Mouse (Mus musculus): ENCODE data around the gene Nxpe2.
A peak's percentile ranks its signal among the peaks of the same experiment; 100 is the strongest.
"Not testable (repeated sequence)": the region's sequence is repeated elsewhere in the genome, so short reads cannot be mapped to it uniquely, and the experiment has no call there.

The Nxpe2 gene

DNA sequence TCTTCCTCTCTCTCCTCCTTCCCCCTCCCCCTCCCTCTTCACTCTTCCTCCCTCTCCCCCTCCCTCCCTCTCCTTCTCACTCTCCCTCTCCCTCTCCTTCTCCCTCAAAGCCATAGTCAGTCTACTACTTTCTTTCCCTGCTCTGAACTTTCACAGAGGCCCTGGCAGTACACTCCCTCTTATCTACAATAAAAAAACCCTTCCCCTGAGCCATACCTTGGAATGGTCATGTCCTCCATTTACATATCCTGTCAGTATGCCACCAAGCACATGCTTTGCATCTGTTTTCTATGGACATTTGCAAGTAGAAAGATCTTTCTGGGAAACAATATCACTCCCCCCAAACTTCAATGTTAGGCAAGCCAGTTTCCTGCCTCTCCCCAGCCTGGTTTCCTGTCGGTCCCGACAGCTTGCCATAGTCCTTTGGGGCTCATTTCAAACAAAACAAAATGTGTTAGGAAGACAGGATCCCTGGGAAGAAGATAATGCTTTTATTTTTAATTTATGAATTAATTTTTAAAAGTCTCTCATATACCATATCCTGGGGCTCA, at the start of gene Nxpe2:
Gene Nxpe2 (minus strand): TSS at position 307 of the 551 bp plus-strand sequence.
- no peak for DNase-seq (ENCODE audit: low spot score in 2 of 2)

DNA sequence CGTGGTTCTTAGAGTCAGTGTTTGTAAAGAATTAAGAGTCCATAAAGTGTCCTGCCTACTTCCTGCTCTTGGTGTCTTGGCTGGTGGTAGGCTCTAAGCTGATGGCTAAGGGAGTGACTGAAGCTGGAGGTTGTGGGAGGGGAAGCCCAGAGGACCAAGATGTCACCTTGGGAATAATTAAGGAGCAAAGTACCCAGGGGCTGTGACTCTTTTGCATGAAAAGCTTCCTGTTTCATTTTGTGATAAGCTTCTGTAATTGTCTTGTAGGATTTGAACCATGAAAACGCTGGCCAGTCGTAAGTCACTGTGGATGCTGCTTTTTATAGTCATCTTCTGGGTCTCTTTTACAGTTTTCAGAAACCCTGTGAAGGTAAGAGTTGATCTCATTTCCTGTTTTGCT, 36.7 kb upstream of the Nxpe2 start:
- DNase-seq (ENCODE audit: low spot score in 2 of 2) = no peak

DNA sequence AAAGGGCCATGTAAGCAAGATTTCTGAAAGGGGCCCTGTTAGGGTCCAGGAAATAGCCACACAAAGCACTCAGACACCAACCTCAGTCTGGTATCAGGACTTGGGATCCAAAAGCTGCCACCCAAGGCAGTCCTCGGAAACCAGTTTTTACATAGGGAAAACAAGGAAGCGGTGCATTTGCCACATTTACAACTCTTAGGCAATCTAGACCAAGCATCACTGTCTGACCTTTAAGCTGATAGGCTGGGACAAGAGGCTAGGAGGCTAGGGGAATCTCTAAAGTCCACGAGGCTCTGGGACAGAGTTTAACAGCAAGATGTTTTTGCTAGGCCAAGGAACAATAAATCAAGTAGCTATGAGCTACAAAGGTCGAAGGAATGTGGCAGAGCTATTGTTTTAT, 35.2 kb upstream of the Nxpe2 start:
- no peak for DNase-seq (ENCODE audit: low spot score in 2 of 2)

DNA sequence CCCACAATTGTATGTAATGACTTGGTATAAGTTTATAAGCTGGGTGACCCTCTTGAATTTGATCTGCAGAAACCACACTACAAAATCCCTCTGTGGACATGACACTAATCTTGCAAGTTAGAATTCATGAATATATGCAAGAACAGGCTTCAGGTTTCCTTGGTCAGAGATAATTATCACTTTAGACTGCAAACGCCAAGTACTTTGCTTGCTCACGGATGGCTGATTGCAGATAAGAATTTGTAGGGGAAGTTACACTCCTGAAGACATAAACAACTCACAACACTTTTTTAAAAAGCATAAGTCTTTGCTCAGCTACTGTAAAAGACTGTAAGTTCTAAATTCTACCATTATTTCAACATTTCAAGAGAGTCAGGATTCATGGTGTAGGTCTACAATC, 21.1 kb upstream of the Nxpe2 start:
- no peak for DNase-seq (ENCODE audit: low spot score in 2 of 2)

DNA sequence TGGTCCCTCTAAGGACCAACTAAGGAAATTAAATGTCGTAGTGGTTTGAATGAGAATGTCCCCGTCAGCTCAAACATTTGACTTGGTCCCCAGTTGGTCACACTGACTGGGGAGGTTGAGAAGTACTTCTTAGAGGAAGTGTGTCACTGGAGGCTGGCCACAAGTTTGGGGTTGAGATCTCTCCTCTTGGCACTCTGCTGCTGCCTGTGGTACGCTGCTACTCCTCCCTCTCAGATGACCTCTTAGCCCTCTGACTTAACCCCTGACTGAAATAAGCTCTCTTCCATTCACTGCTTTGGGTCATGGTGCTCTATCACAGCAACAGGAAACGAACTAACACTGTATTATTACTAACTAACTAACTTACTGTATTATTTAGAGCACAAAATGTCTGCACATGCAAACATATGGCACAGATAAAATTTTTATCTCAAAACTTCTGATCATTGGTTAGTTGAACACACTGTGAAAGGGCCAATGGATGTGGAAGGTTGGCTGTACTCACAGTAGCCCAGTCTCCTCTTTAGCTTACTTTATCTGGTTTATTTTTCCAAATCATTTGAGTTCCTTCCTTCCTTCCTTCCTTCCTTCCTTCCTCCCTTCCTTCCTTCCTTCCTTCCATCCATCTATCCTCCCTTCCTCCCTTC, 20.1 kb upstream of the Nxpe2 start:
- no peak for DNase-seq (ENCODE audit: low spot score in 2 of 2)

DNA sequence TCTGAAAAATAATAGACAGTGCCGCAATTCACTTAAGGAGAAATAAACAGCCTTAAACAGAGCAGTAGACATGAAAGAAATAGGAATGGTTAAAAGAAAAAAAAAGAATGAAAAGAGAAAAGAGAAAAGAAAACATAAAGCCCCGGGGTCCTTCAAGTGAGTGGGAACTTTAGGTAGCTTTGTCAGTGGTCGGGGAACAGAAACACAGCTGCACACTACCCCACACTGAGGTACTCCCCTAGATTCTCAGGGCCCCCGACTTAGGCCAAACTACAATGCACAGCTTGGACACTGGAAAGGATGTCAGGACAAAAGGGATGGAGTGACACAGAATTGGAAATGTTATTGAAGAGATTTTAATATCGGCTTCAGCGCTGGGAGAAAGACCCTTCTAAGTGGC, 9.5 kb upstream of the Nxpe2 start:
- DNase-seq (ENCODE audit: low spot score in 2 of 2) = no peak

DNA sequence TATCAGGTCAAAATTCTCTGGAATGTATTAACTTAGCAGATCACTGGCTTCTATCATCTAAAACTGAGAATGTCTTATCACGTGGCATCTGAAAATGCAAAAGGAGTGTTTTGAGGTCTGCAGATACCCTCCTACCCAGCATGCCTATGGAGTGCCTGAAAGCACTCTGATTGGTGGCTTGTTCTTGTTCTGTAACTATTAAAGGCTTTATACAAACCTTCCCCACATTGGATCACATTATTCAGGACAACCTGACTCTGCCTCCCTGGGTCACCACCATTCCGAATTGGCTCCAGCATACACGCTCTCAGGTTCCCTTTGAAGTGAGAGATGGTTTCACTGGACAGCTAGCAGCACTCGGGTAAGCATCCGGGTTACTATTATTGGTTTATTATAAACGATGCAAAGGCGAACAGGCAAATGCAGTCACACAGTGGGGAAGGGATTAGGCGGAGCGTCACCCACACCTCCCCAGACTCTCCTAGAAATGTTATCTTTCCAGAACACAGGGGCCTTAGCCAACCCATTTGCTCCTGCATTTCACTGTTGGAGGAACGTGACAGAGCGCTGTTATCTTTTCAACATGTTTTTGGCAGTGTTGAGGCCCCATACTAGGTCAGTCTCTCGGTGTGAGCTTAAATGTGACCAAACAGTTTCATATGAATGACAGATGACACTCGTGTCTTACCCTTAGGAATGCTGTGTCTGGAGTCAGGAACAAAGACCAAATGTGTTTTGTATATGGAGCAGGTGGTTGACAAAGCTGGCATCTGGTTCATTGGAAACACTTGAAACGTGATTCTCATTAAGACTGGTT, 8.8 kb upstream of the Nxpe2 start:
- peak in 1 of 2 experiments; percentile 63 for DNase-seq (ENCODE audit: low spot score in 2 of 2)

DNA sequence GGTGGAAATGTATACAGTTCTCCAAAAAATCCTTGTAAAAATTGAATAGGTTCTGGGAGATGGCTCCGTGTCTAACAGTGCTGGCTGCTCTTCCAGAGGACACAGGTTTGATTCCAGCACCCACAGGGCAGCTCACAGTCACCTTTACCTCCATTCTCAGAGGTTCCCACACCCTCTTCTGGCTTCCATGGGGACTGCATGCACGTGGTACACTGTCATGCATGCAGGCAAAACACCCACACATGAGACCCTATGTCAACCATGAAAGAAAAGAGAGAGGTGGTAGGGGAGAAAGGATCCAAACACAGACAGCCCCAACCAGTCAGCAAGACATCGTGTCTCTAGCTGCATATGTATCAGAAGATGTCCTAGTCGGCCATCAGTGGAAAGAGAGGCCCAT, 7.6 kb upstream of the Nxpe2 start:
- peak in 1 of 2 experiments; percentile 58 for DNase-seq (ENCODE audit: low spot score in 2 of 2)

DNA sequence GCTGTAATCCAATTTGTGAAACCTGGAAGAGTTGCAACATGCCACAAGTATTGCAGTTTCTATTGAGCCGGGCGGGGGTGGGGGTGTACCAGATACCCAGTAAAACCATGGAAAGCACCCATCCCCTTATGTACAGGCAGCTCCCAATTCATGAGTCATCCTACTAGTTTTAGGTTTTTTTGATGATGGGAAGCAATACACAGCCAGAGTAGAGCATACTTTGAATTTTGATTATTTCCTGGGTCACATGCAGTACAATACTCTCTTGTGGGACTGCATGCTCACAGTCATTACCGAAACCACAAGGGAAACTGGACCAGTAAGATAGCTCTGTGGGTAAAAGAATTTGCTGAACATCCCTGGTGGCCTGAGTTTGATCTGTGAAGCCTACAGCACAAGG, 3.8 kb upstream of the Nxpe2 start:
- DNase-seq (ENCODE audit: low spot score in 2 of 2) = no peak

DNA sequence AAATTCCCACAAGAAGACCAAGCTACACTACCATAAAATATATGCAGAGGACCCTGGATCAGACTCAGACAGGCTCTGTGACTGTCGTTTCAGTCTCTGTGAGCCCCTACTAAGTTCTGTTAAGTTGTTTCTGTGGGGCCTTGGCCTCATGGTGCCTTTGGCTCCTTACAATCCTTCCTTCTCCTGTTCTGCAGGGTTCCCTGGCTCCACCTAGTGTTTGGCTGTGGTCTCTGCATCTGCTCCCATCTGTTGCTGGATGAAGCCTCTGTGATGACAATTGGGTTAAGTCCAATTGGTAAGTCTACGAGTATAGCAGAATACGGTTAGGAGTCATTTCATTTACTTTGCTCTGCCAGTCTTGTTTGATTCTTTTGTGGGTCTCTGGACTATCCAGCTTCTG, 1.5 kb upstream of the Nxpe2 start:
- DNase-seq (ENCODE audit: low spot score in 2 of 2) = peak; percentile 89 to 92

DNA sequence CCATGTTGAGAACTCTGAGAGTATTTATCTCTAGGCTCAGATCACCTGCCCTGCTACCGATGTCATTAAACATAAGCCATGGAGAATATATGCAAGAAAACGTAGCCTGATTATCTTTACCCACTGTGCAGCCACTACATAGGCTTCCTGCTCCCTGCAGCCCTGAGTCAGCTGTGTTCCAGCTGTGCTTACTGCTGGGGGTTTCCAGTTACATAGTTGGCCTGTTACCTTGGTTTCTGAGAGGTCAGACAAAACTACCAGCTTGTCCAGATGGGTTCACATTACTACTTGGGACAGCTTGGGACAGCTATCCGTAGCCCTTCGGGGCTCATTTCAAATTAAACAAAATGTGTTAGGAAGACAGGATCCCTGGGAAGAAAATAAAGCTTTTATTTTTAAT, 868 bp upstream of the Nxpe2 start:
- DNase-seq (ENCODE audit: low spot score in 2 of 2) = no peak

DNA sequence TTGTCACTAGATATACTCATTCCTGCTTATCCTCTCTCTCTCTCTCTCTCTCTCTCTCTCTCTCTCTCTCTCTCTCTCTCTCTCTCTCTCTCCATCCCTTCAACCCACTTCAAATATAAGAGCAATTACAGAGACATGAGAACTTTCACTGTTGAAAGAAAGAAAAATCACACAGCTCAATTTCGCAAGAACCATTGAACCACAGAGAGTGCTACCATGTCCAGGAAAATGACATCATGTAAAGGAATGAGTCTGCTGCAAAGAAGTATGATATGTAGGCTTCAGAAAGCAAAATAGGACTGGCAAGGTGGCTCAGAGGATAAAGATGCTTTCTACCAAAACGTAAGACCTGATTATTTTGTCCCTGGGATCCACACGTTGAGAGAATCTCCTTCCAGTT, 7.4 kb downstream of the Nxpe2 start:
- no peak for DNase-seq (ENCODE audit: low spot score in 2 of 2)

DNA sequence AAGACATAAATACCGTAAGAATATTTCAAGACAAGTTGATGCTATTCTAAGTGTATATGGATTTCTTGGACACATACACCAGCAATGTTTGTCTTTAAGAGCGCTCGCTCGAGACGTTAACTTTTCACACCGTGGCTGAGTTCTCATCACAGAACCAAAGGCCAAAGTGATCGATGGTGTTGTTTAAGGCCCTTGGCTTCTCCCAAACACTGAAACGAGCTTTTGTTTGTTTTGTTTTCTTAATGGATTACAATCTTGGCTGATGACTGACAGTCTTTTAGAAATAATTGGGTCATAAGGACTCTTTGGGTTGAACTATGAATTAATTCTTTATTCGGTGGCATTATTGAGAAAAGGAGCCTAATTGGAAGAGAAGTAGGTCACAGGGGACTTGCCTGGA, 7.8 kb downstream of the Nxpe2 start:
- no peak for DNase-seq (ENCODE audit: low spot score in 2 of 2)

DNA sequence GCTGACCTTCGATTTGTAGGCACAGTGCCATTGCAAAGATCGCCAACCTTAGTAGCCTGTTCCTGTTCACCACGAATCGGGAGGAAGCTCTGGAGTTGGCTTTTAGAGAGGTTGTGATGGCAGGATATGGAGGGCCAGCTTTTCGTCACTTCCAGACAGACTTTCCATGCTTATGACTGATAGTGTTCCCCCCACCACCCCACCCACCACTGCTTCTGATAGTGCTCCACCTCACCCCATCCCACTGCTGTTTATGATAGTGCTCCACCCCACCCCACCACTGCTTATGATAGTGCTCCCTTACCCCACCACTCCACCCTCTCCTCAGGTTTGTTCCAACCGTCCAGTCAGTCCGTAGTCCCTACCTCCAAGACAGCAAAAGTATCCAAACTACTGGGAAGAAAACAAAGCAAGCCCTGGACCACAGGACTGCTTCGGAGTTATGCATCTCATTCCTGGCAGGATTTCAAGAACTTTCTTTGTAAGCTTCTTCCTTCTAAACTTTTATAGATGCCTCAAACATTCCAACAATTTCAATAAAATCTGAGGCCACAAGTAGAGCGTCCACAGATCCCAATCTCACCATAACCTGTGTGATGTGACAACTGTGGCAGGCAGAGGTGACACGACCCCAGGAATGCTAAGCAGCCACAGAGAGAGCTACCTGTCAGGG, 12.4 kb downstream of the Nxpe2 start:
- DNase-seq (ENCODE audit: low spot score in 2 of 2) = peak; percentile 75 to 78

DNA sequence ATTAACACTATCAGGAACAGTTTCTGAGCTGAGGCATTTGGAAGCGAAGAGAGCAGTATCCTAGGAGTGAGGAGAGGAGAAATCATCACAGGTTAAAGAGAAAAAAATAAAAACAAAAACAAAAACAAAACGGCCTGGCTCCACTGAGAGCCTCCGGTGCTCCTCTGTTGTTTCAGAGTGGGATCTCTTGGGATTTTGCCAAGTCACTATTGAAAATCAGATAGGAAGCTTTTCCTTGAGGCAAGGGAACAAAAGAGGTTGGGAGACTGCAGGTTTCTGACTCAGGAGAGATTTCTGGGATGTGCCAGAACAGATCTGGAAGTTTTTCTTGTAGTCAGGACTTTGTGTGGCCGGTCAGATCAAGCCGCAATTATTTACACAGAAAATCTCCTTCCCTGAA, 13.7 kb downstream of the Nxpe2 start:
- no peak for DNase-seq (ENCODE audit: low spot score in 2 of 2)

DNA sequence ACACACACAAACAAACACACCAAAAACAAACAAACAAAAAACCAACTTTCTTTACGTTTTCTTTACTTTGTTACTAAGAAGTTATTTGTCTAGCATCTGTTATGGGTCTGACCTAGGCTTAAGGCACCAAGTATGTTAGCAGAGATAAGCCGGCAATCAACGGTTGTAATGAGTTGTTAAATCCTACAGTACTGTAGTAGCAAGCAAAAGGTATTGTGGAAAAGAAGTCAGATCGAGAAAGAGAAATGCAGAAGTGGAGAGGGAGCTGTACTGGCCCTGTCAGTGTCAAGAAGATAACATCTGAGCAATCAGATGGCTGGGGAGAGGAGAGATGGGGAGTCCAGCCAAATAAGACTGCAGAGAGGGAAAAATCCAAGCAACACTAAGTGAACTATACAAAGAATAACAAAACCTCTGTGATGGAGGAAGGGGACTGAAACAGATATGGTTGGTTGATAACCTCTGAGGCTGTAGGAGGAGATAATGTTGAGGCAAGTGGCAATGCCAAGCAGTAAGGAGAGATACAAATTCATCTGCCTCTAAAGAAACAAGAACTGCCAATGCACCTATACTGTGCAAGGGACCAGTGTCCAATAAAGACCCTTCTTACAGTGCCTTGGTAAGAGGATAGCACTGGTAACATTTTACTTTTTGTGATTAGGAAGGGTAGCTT, 14.3 kb downstream of the Nxpe2 start:
- no peak for DNase-seq (ENCODE audit: low spot score in 2 of 2)

DNA sequence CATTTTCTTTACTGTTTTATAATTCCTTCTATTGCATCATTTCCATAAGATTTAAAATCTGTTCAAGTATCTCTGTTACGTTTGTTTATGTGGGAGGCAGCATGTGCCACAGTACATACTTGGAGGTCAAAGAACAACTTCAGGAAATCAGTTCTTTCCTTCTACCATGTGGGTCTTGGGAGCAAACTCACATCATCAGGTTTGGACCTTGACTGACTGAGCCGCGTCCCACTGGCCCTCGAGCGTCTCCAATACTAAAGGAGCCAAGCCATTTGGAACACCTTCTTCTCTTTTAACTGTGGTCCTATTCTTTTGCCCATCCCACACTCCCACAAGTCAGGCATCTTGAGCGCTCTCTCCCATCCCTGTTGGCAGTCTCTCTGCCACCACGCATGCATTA, 23.7 kb downstream of the Nxpe2 start:
- DNase-seq (ENCODE audit: low spot score in 2 of 2) = no peak

DNA sequence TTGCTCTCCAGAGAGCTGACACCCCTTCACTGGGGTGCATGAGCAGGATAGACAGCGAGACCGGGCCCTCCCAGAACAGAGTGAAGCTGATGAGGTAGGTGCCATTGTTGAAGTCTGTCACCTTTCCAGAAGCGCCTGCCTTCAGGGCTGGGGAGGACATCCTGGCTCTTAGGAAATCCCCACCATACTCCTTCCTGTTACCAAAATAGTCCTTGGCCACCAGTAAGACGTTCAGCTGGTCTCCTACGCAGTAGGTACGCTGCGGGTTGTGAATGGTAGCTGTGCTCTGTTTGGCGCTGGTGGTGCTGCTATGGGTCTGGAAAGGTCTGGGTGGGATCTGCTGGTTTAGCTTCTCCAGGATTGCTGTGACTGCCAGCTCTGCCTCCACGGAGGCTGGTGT, 26.9 kb downstream of the Nxpe2 start:
- DNase-seq (ENCODE audit: low spot score in 2 of 2) = no peak

DNA sequence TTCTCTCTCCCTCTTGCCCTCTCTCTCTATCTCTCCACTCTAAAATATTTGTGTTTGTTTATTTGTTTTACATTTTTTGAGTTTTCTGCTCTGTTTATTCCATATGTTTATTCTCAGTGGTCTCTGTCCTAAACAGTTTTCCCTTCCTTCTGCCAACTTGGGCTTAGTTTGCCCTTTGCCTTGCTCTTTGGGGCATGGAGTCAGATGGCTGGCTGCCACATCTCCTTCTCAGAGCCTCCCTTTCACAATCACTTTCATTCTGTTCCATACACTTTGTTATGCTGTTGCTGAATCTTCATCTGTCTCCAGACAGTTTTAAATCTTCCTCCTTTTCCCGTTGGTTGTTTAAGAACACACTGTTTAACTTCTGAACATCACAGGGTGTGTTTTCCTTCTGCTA, 37.4 kb downstream of the Nxpe2 start:
- no peak for DNase-seq (ENCODE audit: low spot score in 2 of 2)

DNA sequence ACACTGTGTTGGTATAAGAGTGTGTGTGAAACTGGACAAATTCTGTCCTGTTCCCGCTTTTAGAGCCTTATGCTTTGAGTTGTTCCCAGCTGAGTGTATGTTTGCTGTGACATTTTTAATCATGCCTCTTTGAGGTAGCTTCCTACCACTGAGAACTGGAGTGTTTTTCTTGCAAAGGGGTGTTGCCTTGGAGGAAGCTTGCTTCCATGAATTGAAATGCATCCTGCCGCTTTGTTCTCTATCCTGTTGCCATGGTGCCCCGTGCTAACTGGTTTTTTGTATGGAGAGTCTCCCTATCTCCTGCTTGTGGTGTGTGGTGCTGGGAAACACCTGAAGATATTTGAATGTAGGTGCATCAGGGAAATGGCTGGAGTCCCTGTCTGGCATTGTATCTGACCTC, 39.1 kb downstream of the Nxpe2 start:
- DNase-seq (ENCODE audit: low spot score in 2 of 2) = no peak

DNA sequence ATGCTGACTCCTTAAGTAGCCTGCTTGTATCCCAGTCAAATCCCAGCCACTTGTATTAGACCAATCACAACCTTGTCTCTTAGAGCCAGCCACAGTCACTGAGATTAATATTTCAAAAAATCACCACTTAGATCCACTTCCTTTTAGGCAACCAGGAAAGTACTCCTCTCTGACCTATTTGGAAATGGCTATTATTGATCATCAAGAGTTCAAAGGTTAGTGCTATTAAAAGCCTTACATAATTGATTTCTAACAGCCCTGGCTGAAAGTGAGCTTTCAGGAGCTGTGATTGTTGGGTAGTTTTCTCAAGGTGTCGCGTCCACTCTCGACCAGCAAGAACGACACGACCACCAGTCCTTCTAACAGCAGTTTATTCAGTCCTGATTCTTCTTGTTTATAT, 42.0 kb downstream of the Nxpe2 start:
- no peak for DNase-seq (ENCODE audit: low spot score in 2 of 2)

DNA sequence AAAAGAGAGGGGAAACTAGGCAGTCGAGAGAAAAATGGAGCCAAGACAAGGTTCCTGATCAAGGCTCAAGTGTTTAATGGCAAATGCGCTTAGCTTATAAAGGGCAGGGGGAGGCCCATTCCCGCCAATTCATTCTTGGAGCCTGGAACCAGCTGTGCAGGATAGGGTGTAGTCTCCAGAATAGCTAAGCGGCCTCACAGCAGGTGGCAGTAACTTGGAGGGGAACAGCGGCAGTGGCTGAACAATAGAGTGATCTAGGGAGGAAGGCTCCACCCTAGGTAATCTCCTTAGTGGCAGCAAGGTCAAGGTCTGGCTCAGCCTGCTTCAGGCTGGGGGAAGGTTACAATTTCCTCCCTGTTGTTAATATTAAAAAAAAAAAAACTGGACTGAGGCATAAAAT, 49.7 kb downstream of the Nxpe2 start:
- not testable (repeated sequence) for DNase-seq (ENCODE audit: low spot score in 2 of 2)
